Mouse (Mus musculus) forebrain, postnatal 0 days (tissue): ENCODE results near the gene Tpd52l2. TPM values are rescaled to one million over a fixed set of nuclear protein-coding genes. Genes with fewer than 3 reads are reported as not detected.

Experiments used
- ATAC-seq: fragments of 200-750 bp; cut with Nextera tagmentation; 2 replicates; pipeline ENCODE4 v1.8.0; 2017; ENCODE audit warnings: mild to moderate bottlenecking, moderate library complexity
- DNase-seq: peaks from one replicate; pipeline ENCODE4 v3.0.0-alpha.2; 2015
- H3K27ac ChIP-seq: fragments of 300-500 bp; sonication (generic); 2 replicates; pipeline ENCODE4 v1.5.1; 2014; ENCODE audit warnings: low read depth, mild to moderate bottlenecking, antibody characterized with exemption, low read length, moderate library complexity, mixed read lengths
- H3K27me3 ChIP-seq: fragments of 300-500 bp; sonication (generic); 2 replicates; pipeline ENCODE4 v1.6.1; 2014; ENCODE audit warnings: mild to moderate bottlenecking, low read length, mixed read lengths; ENCODE audit not compliant: insufficient read depth
- H3K36me3 ChIP-seq: fragments of 300-500 bp; sonication (generic); 2 replicates; pipeline ENCODE4 v1.6.1; 2014; ENCODE audit warnings: mild to moderate bottlenecking, moderate library complexity; ENCODE audit not compliant: insufficient read depth
- H3K4me1 ChIP-seq: fragments of 300-500 bp; sonication (generic); 2 replicates; pipeline ENCODE4 v1.6.1; 2014; ENCODE audit warnings: antibody characterized with exemption; ENCODE audit not compliant: insufficient read depth
- H3K4me2 ChIP-seq: fragments of 300-500 bp; sonication (generic); 2 replicates; pipeline ENCODE4 v1.6.1; 2014; ENCODE audit warnings: low read depth, mild to moderate bottlenecking, moderate library complexity
- H3K4me3 ChIP-seq: fragments of 300-500 bp; sonication (generic); 2 replicates; pipeline ENCODE4 v1.5.1; 2014; ENCODE audit warnings: low read depth, low read length, mixed read lengths
- H3K9ac ChIP-seq: fragments of 300-500 bp; sonication (generic); 2 replicates; pipeline ENCODE4 v1.6.1; 2014; ENCODE audit warnings: mild to moderate bottlenecking
- H3K9me3 ChIP-seq: fragments of 300-500 bp; sonication (generic); 2 replicates; pipeline ENCODE4 v1.6.1; 2016; ENCODE audit warnings: low read length
- CTCF ChIP-seq: sonication (generic); IDR thresholded peaks from 2 replicates; pipeline ENCODE4 v1.5.1; 2016; ENCODE audit warnings: antibody characterized with exemption, control low read depth, low read depth
- WGBS: fragments of 180-500 bp; shearing (Covaris S2); extraction: QIAGEN DNeasy Blood & Tissue Kit; methylation state at CpG from one replicate; pipeline ENCODE4 v1.1.7; 2014; 5-methylcytosine and 5-hydroxymethylcytosine counted together
- polyA plus RNA-seq: library from polyadenylated mRNA; unstranded; fragments of >200 nt; fragmentation: Nextera tagmentation; extraction: Ambion mirVana; gene quantifications from 2 replicates; pipeline ENCODE4 v1.2.1, GENCODE M21; 2015
- total RNA-seq: library from RNA; depleted of rRNA; stranded (reverse); fragments of >200 nt; gene quantifications from 2 replicates; pipeline ENCODE4 v1.2.3, GENCODE M21; 2014

The Tpd52l2 gene
- total and polyA plus RNA-seq, 2 experiments from 2014 or later: 91.7 to 114 TPM

- WGBS: under 1% methylated on average over 70 of the region's 83 CpGs
Observed at GRCm38 (mm10) chr2:181459153-181459672, 37.7 kb upstream of the Tpd52l2 start, which contains the start of gene Zbtb46. Gene Zbtb46, minus strand, starts transcription at chr2:181459426.

DNA sequence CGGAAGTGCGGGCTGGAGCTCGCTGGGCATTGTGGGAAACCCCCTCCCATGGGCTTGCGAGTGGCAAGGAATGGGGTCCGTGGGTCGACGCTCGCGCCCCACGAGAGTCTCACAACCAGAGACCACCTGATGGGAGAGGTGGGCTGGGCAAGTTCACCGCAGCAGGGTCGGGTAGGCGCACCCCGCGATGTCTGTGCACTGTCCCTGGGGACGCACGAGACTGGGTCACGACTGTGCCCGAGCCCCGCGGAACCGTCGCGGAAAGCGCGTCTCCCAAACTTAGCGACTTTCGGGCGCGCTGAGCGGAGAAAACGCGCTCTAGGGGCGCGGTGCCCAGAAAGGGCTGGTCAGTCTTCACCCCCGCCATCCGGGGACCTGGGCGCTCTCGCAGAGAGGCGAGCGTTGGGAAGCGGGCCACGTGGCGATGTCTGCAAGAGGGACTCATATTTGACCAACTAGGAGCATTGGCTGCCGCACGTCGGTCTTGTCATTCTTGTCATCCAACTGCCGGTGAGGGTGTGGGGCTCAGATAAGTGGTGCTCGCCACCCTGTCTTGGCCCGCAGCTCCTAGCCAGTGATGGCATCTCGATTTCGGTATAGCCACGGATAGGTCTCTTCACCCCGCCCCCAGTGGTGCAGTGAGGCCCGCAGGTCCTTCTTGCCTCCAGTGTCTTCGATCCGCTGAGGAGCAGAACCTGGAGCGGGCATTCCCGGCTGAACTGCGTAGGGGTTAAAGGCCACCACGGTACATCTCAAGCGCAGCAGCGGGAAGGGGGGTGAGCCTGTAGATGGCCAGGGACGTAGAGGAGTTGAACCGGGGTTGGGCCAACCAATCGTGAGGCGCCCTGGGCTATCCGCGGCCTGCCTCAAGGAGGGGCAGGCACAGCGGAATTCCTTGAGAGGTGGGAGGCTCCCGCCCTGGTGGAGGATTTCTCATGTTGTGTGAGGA, 37.0 kb upstream of the Tpd52l2 start:
- ATAC-seq (peak; percentile 40), DNase-seq (peak; percentile 42)
- H3K9ac ChIP-seq: peak overlapping the region; percentile 69
- no peaks in the 10 kb centered on the region for H3K4me1 ChIP-seq
- peaks cover 2% of the 10 kb centered on the region; the same call in 1 of the 2 replicates for H3K27me3 ChIP-seq
- H3K4me3 ChIP-seq: peak overlapping the region; percentile 85
- no peak for TF ChIP-seq CTCF
- no peaks in the 10 kb centered on the region for H3K36me3 ChIP-seq
- H3K27ac ChIP-seq: no peak overlapping the region
- 1% methylated on average over 71 of the region's 71 CpGs for WGBS
- H3K4me2 ChIP-seq: peak overlapping the region; percentile 98
- no peaks in the 10 kb centered on the region for H3K9me3 ChIP-seq

More at GRCm38 (mm10) chr2:181459153-181459672, 37.7 kb upstream of the Tpd52l2 start, which contains the start of gene Zbtb46:
- peak; percentile 69 for DNase-seq
- H3K27ac ChIP-seq: no peak within 1 kb of the TSS
- H3K4me1 ChIP-seq: no peaks in the 10 kb centered on the region
- H3K9ac ChIP-seq: peak within 1 kb of the TSS; percentile 69
- H3K27me3 ChIP-seq: 0 out of 2 replicates have a peak, but pooled peaks cover 2% of the 10 kb centered on the region
- H3K9me3 ChIP-seq: no peaks in the 10 kb centered on the region
- no peaks in the 10 kb centered on the region for H3K36me3 ChIP-seq
- no peak for TF ChIP-seq CTCF
- peak; percentile 77 for ATAC-seq
- peak within 1 kb of the TSS; percentile 85 for H3K4me3 ChIP-seq
- H3K4me2 ChIP-seq: peak within 1 kb of the TSS; percentile 98

- no peak for DNase-seq
- no peaks in the 10 kb centered on the region for H3K4me1 ChIP-seq
- WGBS: 91% methylated on average over 1 of the region's 1 CpGs
- no peaks in the 10 kb centered on the region for H3K9me3 ChIP-seq
- no peak for TF ChIP-seq CTCF
- H3K4me2 ChIP-seq: no peak overlapping the region
- H3K4me3 ChIP-seq: no peak overlapping the region
- peaks cover 2% of the 10 kb centered on the region; the same call in 1 of the 2 replicates for H3K27me3 ChIP-seq
- no peaks in the 10 kb centered on the region for H3K36me3 ChIP-seq
- no peak overlapping the region for H3K27ac ChIP-seq
- ATAC-seq: no peak
- H3K9ac ChIP-seq: no peak overlapping the region
Observed at GRCm38 (mm10) chr2:181461536-181462100, 35.3 kb upstream of the Tpd52l2 start.

- no peak for TF ChIP-seq CTCF
- DNase-seq (no peak), ATAC-seq (no peak)
- 84% methylated on average over 1 of the region's 1 CpGs for WGBS
- no peaks in the 10 kb centered on the region; the same call in 1 of the 2 replicates for H3K27me3 ChIP-seq
- H3K9me3 ChIP-seq: no peaks in the 10 kb centered on the region
- no peak overlapping the region for H3K4me2 ChIP-seq
- no peaks in the 10 kb centered on the region for H3K36me3 ChIP-seq
- no peaks in the 10 kb centered on the region for H3K4me1 ChIP-seq
- no peak overlapping the region for H3K27ac ChIP-seq
- H3K9ac ChIP-seq: no peak overlapping the region
- H3K4me3 ChIP-seq: no peak overlapping the region
Observed at GRCm38 (mm10) chr2:181462604-181463003, 34.3 kb upstream of the Tpd52l2 start.

DNA sequence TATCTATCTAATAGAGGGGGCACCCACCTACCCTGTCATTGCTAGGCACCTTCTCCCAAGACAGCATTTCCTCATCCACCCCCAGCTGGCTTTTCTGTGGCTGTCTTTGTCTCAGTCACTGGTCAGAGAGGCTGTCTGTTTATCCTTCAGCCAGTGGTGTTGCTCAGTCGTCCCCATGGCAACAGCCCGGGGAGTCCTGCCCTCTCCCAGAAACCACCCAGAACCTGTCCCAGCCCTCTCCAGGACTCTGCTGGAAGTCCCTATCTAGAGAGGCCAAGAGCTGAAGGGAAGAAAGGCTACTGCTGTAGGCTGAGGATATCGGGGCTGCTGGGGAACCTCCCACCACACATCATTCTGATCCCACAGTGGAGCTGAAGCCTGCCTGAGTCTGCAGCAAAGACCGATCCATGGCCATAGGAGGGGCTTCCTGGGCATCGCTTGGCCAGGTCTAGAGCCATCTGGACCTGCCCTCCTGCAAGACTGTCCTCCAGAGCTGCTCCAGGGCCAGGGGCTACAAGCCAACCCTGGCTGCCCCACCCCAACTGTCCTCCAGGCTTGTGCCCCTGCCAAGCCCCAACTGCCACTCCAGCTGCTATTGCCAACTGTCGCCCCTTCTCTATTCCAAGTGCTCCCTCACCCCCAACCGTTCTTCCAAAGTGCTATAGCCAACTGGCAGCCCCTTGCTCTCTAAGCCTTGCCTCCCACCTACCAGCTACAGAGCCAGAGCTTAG, 33.8 kb upstream of the Tpd52l2 start:
- Histone ChIP-seq H3K4me1 (no peaks in the 10 kb centered on the region), H3K36me3 (no peaks in the 10 kb centered on the region), H3K9me3 (no peaks in the 10 kb centered on the region), H3K4me2 (peak overlapping the region; percentile 17; the same call in 1 of the 2 replicates), H3K4me3 (no peak overlapping the region), H3K9ac (no peak overlapping the region), H3K27ac (peak overlapping the region; percentile 21; the same call in 1 of the 2 replicates), H3K27me3 (no peaks in the 10 kb centered on the region; the same call in 1 of the 2 replicates)
- TF ChIP-seq CTCF: no peak
- DNase-seq: peak; percentile 53
- WGBS: 22% methylated on average over 7 of the region's 7 CpGs
- peak; percentile 74 for ATAC-seq

DNA sequence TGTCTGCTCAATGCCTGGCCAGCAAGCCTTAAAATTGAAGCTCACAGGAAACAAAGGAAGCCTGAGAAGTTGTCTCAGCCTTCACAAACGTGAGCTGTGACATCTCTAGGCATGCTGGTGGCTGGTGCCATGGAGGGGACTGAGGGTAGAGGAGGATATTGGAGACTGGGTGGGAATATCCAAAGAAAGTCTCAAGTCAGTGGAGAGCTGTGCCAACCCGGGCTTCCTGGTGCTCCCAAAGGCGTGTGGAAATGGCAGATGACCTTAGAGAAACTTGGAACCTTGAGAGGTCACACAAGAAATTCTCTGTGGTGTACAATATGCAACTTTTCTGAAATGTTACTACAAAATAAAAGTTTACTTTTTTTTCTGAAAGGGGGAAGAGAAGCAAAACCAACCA, 31.5 kb upstream of the Tpd52l2 start:
- TF ChIP-seq CTCF: no peak
- H3K4me1 ChIP-seq: no peaks in the 10 kb centered on the region
- no peak for ATAC-seq
- no peak for DNase-seq
- no peaks in the 10 kb centered on the region for H3K9me3 ChIP-seq
- no peak overlapping the region for H3K4me2 ChIP-seq
- no peaks in the 10 kb centered on the region for H3K36me3 ChIP-seq
- no peak overlapping the region for H3K4me3 ChIP-seq
- H3K9ac ChIP-seq: no peak overlapping the region
- WGBS: 57% methylated on average over 3 of the region's 3 CpGs
- no peaks in the 10 kb centered on the region; the same call in 1 of the 2 replicates for H3K27me3 ChIP-seq
- no peak overlapping the region for H3K27ac ChIP-seq
